13 mouse cellular contexts compared by ENCODE assay signal in genomic region chr4:64654157-64654556, GRCm38 (mm10).
"Had no signal": no experiment of that assay in that cellular context is flagged by ENCODE, and none has a peak within 500 bp of the region (broad histone marks: within the 10 kb centered on the region; RNA-seq: fewer than 3 reads in every experiment).

No protein-coding gene starts in this region.

- H3K36me3 ChIP-seq: limb, embryonic 10.5 days; liver, embryonic 12.5 days; midbrain, embryonic 10.5 days; neural tube, embryonic 12.5 days had no signal

- H3K27me3 ChIP-seq: liver, embryonic 12.5 days; neural tube, embryonic 12.5 days had no signal

- H3K4me3 ChIP-seq: limb, embryonic 10.5 days; liver, embryonic 12.5 days; midbrain, embryonic 10.5 days; neural tube, embryonic 12.5 days had no signal

- H3K9ac ChIP-seq: liver, embryonic 12.5 days; lung, embryonic 14.5 days; neural tube, embryonic 12.5 days had no signal

- H3K4me2 ChIP-seq: liver, embryonic 12.5 days; lung, embryonic 14.5 days; neural tube, embryonic 12.5 days had no signal

- H3K4me1 ChIP-seq: limb, embryonic 10.5 days; liver, embryonic 12.5 days; midbrain, embryonic 10.5 days; neural tube, embryonic 12.5 days had no signal

- ATAC-seq: hindbrain, postnatal 0 days; liver, embryonic 12.5 days had no signal

- H3K27ac ChIP-seq: hindbrain, postnatal 0 days; kidney, postnatal 0 days; limb, embryonic 10.5 days; liver, embryonic 12.5 days; midbrain, embryonic 10.5 days; neural tube, embryonic 12.5 days had no signal

- H3K9me3 ChIP-seq: limb, embryonic 10.5 days; liver, embryonic 12.5 days; midbrain, embryonic 10.5 days; neural tube, embryonic 12.5 days had no signal

- DNase-seq: kidney, adult 11 months; kidney, adult 9 months; layer of hippocampus, postnatal 36 days; lung, embryonic 14.5 days; lung, postnatal 10 days; lung, postnatal 4 days; midbrain, embryonic 14.5 days had no signal
